Mouse (Mus musculus) midbrain, embryonic 10.5 days (tissue): ENCODE measurements around the gene Plppr4. TPM values are rescaled to one million over a fixed set of nuclear protein-coding genes. Genes with fewer than 3 reads are reported as not detected.

Experiments
- DNase-seq: peaks from one replicate; pipeline ENCODE4 v3.0.0-alpha.2; 2017; ENCODE audit warnings: low spot score
- H3K27ac ChIP-seq: fragments of 300-500 bp; sonication (generic); replicated peaks from 2 replicates; pipeline ENCODE4 v1.5.1; 2016; ENCODE audit warnings: mild to moderate bottlenecking
- H3K27me3 ChIP-seq: fragments of 300-500 bp; sonication (generic); 2 replicates; pipeline ENCODE4 v1.6.1; 2016; ENCODE audit warnings: low read depth, mild to moderate bottlenecking; ENCODE audit not compliant: poor library complexity, severe bottlenecking
- H3K36me3 ChIP-seq: fragments of 300-500 bp; sonication (generic); 2 replicates; pipeline ENCODE4 v1.6.1; 2016; ENCODE audit warnings: mild to moderate bottlenecking, moderate library complexity
- H3K4me1 ChIP-seq: fragments of 300-500 bp; sonication (generic); 2 replicates; pipeline ENCODE4 v1.6.1; 2016
- H3K4me3 ChIP-seq: fragments of 300-500 bp; sonication (generic); 2 replicates; pipeline ENCODE4 v1.5.1; 2016; ENCODE audit warnings: mild to moderate bottlenecking, moderate library complexity
- H3K9me3 ChIP-seq: fragments of 300-500 bp; sonication (generic); replicated peaks from 2 replicates; pipeline ENCODE4 v1.6.1; 2016; ENCODE audit warnings: mild to moderate bottlenecking
- WGBS: fragments of 180-500 bp; shearing (Covaris S2); methylation state at CpG from one replicate; pipeline ENCODE4 v1.1.7; 2016; 5-methylcytosine and 5-hydroxymethylcytosine counted together
- polyA plus RNA-seq: library from polyadenylated mRNA; unstranded; fragments of >200 nt; fragmentation: Nextera tagmentation; extraction: Ambion mirVana; gene quantifications from 2 replicates; pipeline ENCODE4 v1.2.1, GENCODE M21; 2016

Gene Plppr4
- 0.11 and 0.31 TPM in 2 replicates for polyA plus RNA-seq

GRCm38 (mm10) chr3:117360528-117360927 lies at the start of gene Plppr4:
Gene Plppr4, minus strand, starts transcription at chr3:117360876.
- DNase-seq: peak; percentile 14
- WGBS: 35% methylated on average over 5 of the region's 5 CpGs
- peaks cover 13% of the 10 kb centered on the region for H3K4me1 ChIP-seq
- H3K36me3 ChIP-seq: no peaks in the 10 kb centered on the region
- no peaks in the 10 kb centered on the region for H3K9me3 ChIP-seq
- peak within 1 kb of the TSS; percentile 71 for H3K27ac ChIP-seq
- H3K27me3 ChIP-seq: peaks cover 26% of the 10 kb centered on the region
- peak within 1 kb of the TSS; percentile 66 for H3K4me3 ChIP-seq

- no peaks in the 10 kb centered on the region for H3K4me1 ChIP-seq
- no peak for DNase-seq
- H3K9me3 ChIP-seq: no peaks in the 10 kb centered on the region
- no peaks in the 10 kb centered on the region for H3K27me3 ChIP-seq
- no peak overlapping the region for H3K27ac ChIP-seq
- H3K4me3 ChIP-seq: no peak overlapping the region
- 92% methylated on average over 2 of the region's 2 CpGs for WGBS
- no peaks in the 10 kb centered on the region for H3K36me3 ChIP-seq
Measured at GRCm38 (mm10) chr3:117405821-117406220, 45.1 kb upstream of the Plppr4 start.

DNA sequence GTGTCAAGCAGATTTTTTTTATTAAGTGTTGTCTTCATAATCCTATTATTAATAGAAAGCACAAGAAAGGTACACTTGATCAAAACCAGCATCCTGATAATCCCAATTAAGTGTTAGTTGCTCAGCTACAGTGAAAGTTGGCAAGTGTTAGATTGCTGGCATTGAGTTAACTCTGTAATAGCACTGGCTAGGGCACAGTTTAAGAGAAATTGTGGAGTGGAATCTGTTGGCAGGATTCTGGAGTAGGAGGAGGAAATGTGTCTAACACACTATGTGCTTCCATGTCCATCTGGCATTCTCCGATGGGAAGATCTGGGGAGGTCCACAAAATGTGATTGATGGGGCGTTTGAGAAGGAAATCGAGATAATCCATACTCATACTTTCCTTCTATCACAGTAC lies 43.1 kb upstream of the Plppr4 start:
- Histone ChIP-seq H3K36me3 (no peaks in the 10 kb centered on the region), H3K9me3 (no peaks in the 10 kb centered on the region), H3K4me1 (no peaks in the 10 kb centered on the region), H3K4me3 (no peak overlapping the region), H3K27ac (no peak overlapping the region), H3K27me3 (no peaks in the 10 kb centered on the region)
- no peak for DNase-seq
- 94% methylated on average over 3 of the region's 3 CpGs for WGBS

GRCm38 (mm10) chr3:117366041-117366440 lies 5.4 kb upstream of the Plppr4 start:
- DNase-seq: no peak
- 88% methylated on average over 1 of the region's 1 CpGs for WGBS
- Histone ChIP-seq H3K4me3 (no peak overlapping the region), H3K9me3 (no peaks in the 10 kb centered on the region), H3K27ac (no peak overlapping the region), H3K36me3 (no peaks in the 10 kb centered on the region), H3K4me1 (no peaks in the 10 kb centered on the region), H3K27me3 (peaks cover 1% of the 10 kb centered on the region)

- DNase-seq: peak; percentile 66
- Histone ChIP-seq H3K4me3 (peak overlapping the region; percentile 66), H3K27ac (peak overlapping the region; percentile 71), H3K27me3 (peaks cover 26% of the 10 kb centered on the region), H3K9me3 (no peaks in the 10 kb centered on the region), H3K4me1 (peaks cover 13% of the 10 kb centered on the region), H3K36me3 (no peaks in the 10 kb centered on the region)
- WGBS: 2% methylated on average over 46 of the region's 46 CpGs
Measured at GRCm38 (mm10) chr3:117359686-117360521, 772 bp downstream of the Plppr4 start.

DNA sequence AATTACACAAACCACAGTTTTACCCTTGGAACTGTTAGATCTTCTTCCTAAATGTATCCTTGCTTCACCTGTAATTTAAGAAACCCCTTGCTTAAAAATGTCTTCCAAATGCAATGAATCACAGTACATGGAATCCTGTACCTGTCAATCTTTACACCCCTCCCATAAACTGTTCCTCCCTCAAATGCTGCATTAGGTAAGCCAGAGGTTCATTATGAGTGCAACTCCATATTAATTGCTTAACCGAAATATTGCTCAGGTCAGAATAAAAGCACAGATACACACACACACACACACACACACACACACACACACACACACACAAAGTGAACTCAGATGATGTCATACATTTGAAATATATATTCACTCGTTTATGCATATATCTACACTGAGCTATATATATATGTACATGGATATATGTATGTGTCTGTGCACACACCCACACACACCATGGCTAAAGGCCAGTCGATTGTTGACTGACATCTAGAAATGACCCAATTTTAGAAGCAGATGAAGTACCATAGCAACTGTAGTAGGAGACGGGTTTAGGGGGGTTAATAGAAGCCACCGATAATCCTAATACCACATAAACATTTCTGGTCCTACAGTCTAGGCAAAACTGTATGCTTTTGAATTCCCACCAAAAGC lies 1.6 kb downstream of the Plppr4 start:
- Histone ChIP-seq H3K4me3 (peak overlapping the region; percentile 66; the same call in 1 of the 2 replicates), H3K27ac (no peak overlapping the region), H3K36me3 (no peaks in the 10 kb centered on the region), H3K27me3 (peaks cover 26% of the 10 kb centered on the region), H3K9me3 (no peaks in the 10 kb centered on the region), H3K4me1 (peaks cover 13% of the 10 kb centered on the region)
- DNase-seq: no peak
- 85% methylated on average over 5 of the region's 5 CpGs for WGBS

DNA sequence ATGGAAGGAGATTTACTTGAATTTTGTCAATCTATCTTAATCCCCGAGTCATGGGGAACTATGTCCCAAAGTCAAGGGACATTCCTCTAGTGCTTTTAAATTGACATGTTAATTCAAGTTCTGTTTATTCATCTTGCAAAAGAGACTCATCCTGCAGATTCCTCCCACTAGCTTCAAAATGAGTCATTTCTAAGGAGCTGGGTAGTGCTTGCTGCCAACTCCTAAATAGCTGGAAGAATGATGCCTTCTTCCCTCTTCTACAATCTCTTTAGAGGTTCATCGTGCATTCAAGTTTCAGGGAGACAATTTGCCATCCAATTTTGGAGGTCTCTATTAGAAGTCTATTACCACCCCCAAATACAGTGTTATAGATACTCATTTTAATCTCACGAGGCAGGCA lies 3.3 kb downstream of the Plppr4 start:
- no peak for DNase-seq
- Histone ChIP-seq H3K4me3 (no peak overlapping the region), H3K27ac (no peak overlapping the region), H3K36me3 (no peaks in the 10 kb centered on the region), H3K27me3 (peaks cover 26% of the 10 kb centered on the region), H3K9me3 (no peaks in the 10 kb centered on the region), H3K4me1 (peaks cover 13% of the 10 kb centered on the region)
- WGBS: 90% methylated on average over 3 of the region's 3 CpGs

DNA sequence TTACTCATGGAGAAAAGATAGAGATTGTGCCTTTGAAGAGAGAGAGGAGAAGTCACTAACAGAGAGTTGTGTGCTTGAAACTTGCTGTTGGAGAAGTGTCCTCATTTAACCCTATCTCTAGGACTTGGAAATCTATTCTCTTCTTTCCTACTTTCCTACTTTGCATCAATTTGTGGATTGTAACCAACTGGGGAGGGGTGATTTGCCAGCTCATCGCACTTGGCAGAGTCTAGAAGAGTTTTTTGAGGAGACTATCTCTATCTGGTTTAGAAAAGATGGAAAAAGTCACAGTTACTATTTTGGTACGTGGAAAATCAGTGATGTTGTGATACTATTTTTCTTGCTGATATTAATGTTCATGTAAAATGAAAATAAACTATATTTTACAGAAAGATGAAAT lies 6.7 kb downstream of the Plppr4 start:
- Histone ChIP-seq H3K36me3 (no peaks in the 10 kb centered on the region), H3K27me3 (peaks cover 4% of the 10 kb centered on the region), H3K27ac (no peak overlapping the region), H3K4me3 (no peak overlapping the region), H3K4me1 (no peaks in the 10 kb centered on the region), H3K9me3 (no peaks in the 10 kb centered on the region)
- WGBS: 79% methylated on average over 2 of the region's 2 CpGs
- no peak for DNase-seq

- DNase-seq: no peak
- no peak overlapping the region for H3K4me3 ChIP-seq
- no peaks in the 10 kb centered on the region for H3K4me1 ChIP-seq
- WGBS: 82% methylated on average over 1 of the region's 1 CpGs
- no peaks in the 10 kb centered on the region for H3K9me3 ChIP-seq
- no peaks in the 10 kb centered on the region for H3K27me3 ChIP-seq
- no peaks in the 10 kb centered on the region for H3K36me3 ChIP-seq
- H3K27ac ChIP-seq: no peak overlapping the region
Measured at GRCm38 (mm10) chr3:117346351-117346750, 14.3 kb downstream of the Plppr4 start.

GRCm38 (mm10) chr3:117331502-117331901 lies 29.2 kb downstream of the Plppr4 start:
- Histone ChIP-seq H3K4me3 (no peak overlapping the region), H3K27ac (no peak overlapping the region), H3K9me3 (no peaks in the 10 kb centered on the region), H3K4me1 (no peaks in the 10 kb centered on the region), H3K36me3 (no peaks in the 10 kb centered on the region), H3K27me3 (no peaks in the 10 kb centered on the region)
- WGBS: 92% methylated on average over 10 of the region's 10 CpGs
- no peak for DNase-seq

DNA sequence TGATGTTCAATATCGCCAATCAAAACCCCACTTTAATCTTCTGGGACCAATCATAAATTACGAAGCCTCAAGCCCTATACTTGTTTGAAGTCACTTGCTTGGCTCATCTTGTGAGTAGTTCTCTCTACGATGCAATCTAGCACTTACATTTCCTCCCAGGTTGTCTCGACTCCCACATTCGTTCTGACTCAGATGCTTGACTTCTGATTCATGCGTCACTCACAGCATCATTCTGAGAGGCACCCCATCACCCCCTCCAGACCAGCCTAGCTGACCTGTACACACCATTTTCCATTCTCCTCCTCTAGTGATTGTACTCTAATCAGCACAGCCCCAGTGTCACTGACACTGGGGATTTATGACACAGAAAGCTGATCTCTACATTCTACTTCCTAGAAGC lies 31.2 kb downstream of the Plppr4 start:
- no peaks in the 10 kb centered on the region for H3K9me3 ChIP-seq
- no peaks in the 10 kb centered on the region for H3K4me1 ChIP-seq
- DNase-seq: no peak
- no peak overlapping the region for H3K4me3 ChIP-seq
- H3K36me3 ChIP-seq: no peaks in the 10 kb centered on the region
- H3K27ac ChIP-seq: no peak overlapping the region
- no peaks in the 10 kb centered on the region for H3K27me3 ChIP-seq
- 90% methylated on average over 6 of the region's 6 CpGs for whole genome bisulfite sequencing

DNA sequence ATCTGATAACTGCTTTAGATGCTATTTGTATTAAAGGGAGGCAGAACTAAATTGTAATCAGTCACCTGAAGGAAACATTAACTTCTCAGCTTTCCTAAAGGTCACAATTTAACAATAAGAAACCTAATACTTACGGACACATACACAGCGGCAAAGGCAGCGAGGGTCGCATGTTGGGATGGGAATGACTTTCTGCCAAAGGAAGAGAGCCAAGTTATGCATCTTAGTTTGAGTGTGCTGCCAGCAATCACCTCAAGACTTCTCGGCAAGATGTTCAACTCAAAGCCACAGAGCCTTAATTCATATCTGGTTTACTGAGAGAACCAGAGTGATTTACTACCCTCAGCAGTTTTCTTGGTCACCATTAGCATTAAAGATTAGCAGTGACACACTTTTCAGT lies 34.1 kb downstream of the Plppr4 start:
- no peak overlapping the region for H3K4me3 ChIP-seq
- no peaks in the 10 kb centered on the region for H3K36me3 ChIP-seq
- no peaks in the 10 kb centered on the region for H3K27me3 ChIP-seq
- no peak for DNase-seq
- no peak overlapping the region for H3K27ac ChIP-seq
- 91% methylated on average over 5 of the region's 5 CpGs for WGBS
- no peaks in the 10 kb centered on the region; the same call in 1 of the 2 replicates for H3K9me3 ChIP-seq
- H3K4me1 ChIP-seq: no peaks in the 10 kb centered on the region

DNA sequence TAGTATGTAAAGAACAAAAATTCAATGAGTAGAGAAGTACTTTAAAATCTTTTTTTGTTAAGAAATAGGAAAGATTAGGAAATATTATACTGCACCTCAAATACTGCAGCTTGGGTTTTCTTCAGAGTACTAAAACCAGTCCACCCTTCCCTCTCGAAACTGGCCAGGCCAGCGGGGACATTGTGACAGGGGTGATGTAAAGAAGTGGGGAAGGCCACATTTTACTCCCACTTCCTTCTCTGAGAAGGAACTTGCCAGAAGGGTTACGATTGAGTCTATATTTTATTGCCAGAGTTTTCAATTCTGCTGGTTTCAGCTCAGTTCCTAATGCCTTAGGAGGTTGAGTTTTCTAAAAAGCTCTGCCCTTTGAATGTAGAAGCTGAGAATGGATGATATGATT lies 41.0 kb downstream of the Plppr4 start:
- no peaks in the 10 kb centered on the region for H3K4me1 ChIP-seq
- no peaks in the 10 kb centered on the region for H3K27me3 ChIP-seq
- 87% methylated on average over 3 of the region's 3 CpGs for WGBS
- no peaks in the 10 kb centered on the region for H3K36me3 ChIP-seq
- no peak overlapping the region for H3K27ac ChIP-seq
- no peaks in the 10 kb centered on the region; the same call in 1 of the 2 replicates for H3K9me3 ChIP-seq
- no peak overlapping the region for H3K4me3 ChIP-seq
- no peak for DNase-seq
